Mouse (Mus musculus) ovary, adult 2 months (tissue): ENCODE results near the gene Ttc13. TPM values are rescaled to one million over a fixed set of nuclear protein-coding genes. Genes with fewer than 3 reads are reported as not detected.

Experiments
- polyA plus RNA-seq: library from polyadenylated mRNA; depleted of rRNA; stranded (reverse); fragments of >200 nt; gene quantifications from 2 replicates; pipeline ENCODE4 v1.2.3, GENCODE M21; 2012; rRNA removed

Gene Ttc13
- 25.6 and 26.2 TPM in 2 replicates for polyA plus RNA-seq

GRCm38 (mm10) chr8:124721862-124722515 is at the start of gene Ttc13, which contains the start of gene Arv1:
Gene Ttc13, minus strand, starts transcription at chr8:124721983.
Gene Arv1, plus strand, starts transcription at chr8:124722139.

GRCm38 (mm10) chr8:124751709-124752173 is 30.0 kb upstream of the Ttc13 start, which contains the start of gene Fam89a:
Gene Fam89a, minus strand, starts transcription at chr8:124751832.

GRCm38 (mm10) chr8:124663112-124663873 is 58.5 kb downstream of the Ttc13 start, which contains the start of gene 2310022B05Rik:
Gene 2310022B05Rik, minus strand, starts transcription at chr8:124663369.

Other genes with a start within 250 kb of the Ttc13 start
- gene Cog2, start 201.2 kb downstream of the Ttc13 start, polyA plus RNA-seq: 27.5 and 28.2 TPM in 2 replicates
- 163 and 220 TPM in 2 replicates for gene Agt, start 152.3 kb downstream of the Ttc13 start, polyA plus RNA-seq
- gene Capn9, start 145.9 kb downstream of the Ttc13 start, polyA plus RNA-seq: 0.07 and 0.18 TPM in 2 replicates
- gene 2310022B05Rik, start 58.6 kb downstream of the Ttc13 start, polyA plus RNA-seq: 69.5 and 83.6 TPM in 2 replicates
- 27.6 and 32.5 TPM in 2 replicates for gene Arv1, start 156 bp upstream of the Ttc13 start, polyA plus RNA-seq
- 0.53 and 0.94 TPM in 2 replicates for gene Fam89a, start 29.8 kb upstream of the Ttc13 start, polyA plus RNA-seq
- gene Trim67, start 71.1 kb upstream of the Ttc13 start, polyA plus RNA-seq: 0.10 and 0.12 TPM in 2 replicates
- 46.1 and 47.2 TPM in 2 replicates for gene Gnpat, start 141.1 kb upstream of the Ttc13 start, polyA plus RNA-seq
- 16.1 and 18.5 TPM in 2 replicates for gene 2810004N23Rik, start 141.1 kb upstream of the Ttc13 start, polyA plus RNA-seq
- 19.1 and 21.5 TPM in 2 replicates for gene Exoc8, start 175.7 kb upstream of the Ttc13 start, polyA plus RNA-seq
- gene Sprtn, start 175.9 kb upstream of the Ttc13 start, polyA plus RNA-seq: 15.8 and 20.7 TPM in 2 replicates
- 40.2 and 57.6 TPM in 2 replicates for gene Egln1, start 227.3 kb upstream of the Ttc13 start, polyA plus RNA-seq